Mouse (Mus musculus) retina, postnatal 7 days (tissue): Measurements from ENCODE around the gene Csnk2a1.

Source experiments
- DNase-seq: peaks from one replicate; pipeline ENCODE4 v3.0.0-alpha.2; 2012; ENCODE audit warnings: low read depth, low spot score

Gene Csnk2a1

DNA sequence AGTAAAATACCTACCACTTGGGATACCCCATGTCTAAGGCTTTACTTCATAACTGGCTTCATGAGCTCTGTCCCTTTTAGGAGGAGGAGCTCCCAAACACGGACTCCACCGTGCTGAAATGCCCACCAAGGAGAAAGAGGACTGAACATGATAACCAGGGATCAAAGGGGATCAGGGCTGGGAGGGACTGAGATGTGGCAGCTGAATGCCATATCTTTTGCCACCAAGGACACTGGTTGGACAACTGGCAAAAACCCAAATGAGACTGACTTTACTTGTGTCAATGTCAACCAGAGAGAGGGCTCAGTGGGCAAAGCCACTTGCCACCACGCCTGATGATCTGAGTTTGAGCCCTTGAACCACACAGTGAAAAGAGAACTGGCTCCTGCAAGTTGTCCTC is 98.2 kb downstream of the Csnk2a1 start:
- DNase-seq, result no peak

DNA sequence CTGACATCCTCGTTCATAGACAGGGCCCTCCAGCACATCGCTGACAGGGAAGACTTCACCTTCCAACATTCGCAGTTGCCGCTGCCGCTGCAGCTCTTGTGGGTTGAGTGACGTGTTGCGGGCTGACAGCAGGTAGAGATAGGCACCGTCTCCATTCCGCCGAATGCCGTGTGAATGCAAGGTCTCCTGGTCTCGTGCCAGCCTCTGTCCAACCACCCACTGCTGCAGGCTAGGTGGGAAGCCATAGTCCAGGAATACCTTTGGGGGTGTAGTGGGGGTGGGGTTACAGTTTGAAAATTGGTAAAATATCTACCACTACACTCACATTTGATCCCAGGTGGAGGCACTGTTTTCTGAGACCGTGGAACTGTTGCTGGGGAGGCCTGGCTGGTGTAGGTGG is 99.5 kb downstream of the Csnk2a1 start:
- DNase-seq, result no peak

DNA sequence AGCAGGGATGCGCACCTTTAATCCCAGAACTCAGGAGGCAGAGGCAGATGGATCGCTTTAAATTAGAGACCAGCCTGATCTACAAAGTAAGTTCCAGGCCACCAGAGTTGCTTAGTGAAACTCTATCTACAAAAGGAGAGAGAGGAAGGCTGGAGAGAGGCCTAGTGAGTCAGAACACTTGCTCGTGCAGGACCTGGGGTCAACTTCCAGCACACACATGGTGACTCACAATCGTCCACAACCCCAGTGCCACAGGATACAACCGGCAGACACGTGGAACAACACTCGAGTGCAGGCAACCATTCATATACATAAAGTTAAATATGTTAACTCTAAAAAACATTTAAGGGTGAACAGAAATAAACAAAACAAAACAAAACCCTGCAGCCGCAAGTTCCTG is 100.0 kb downstream of the Csnk2a1 start:
- no peak for DNase-seq

DNA sequence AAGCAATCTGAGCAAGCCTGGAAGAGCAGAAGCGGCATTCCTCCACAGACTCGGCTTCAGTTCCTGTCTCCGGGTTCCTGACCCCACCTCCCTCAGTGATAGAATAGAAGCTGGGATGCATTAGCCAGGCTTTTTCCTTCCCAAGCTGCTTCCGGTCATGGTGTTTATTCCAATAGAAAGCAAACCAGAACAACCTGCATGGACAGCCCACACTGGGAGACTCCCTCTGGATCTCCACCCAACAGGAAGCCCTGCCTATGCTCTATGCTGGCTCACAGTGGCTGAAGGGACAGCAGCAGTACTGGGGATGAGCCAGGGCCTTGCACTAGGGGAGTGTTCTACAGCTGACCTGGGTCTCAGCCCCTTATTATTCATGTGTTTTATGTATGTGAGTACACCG is 101.3 kb downstream of the Csnk2a1 start:
- no peak for DNase-seq

DNA sequence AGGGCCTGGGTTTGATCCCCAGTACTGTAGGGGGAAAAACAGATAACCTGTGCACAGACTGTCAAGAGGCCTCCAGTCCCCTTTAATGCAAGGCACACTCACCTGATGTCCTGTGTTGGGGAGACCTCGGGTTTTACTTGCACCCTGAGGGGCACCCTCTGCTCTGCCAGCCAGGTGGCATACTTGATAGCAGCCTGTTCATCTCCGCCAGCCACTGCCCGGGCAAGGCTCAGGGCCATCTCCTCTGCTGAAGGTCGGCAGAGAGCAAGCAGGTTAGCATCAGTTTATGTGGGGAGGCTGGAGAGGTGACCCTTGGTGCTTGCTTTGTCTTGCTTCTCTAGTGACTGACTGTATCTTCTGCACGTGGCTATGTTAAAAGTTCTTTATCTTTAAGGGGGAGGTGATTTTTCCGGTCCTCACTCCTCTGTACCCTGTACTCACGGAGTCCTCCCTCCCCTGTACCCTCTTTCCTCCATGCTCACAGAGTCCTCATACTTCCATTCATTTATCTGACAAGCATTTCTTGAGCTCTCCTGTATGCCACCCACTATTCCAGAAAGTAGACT is 104.3 kb downstream of the Csnk2a1 start:
- no peak for DNase-seq
